Mouse (Mus musculus) gastrocnemius, adult 8-10 months (tissue): Measurements from ENCODE around the gene Gm16440. TPM values are rescaled to one million over a fixed set of nuclear protein-coding genes. Genes with fewer than 3 reads are reported as not detected.
A peak's percentile ranks its signal among the peaks of the same experiment; 100 is the strongest.
"Not testable (repeated sequence)": the region's sequence is repeated elsewhere in the genome, so short reads cannot be mapped to it uniquely, and the experiment has no call there.

Experiments used
- DNase-seq, 2 experiments: peaks; one replicate each; pipeline ENCODE4 v3.0.0; 2022; ENCODE audit warnings: low spot score in 2 of 2
- total RNA-seq, 4 experiments: library from RNA; stranded (reverse); gene quantifications; 2 replicates each; pipeline ENCODE4 v1.2.4; 2022

Gm16440 gene
- total RNA-seq: not detected

GRCm38 (mm10) chr14:6390219-6390618 is at the start of gene Gm16440:
Gene Gm16440 (minus strand): TSS chr14:6390319.
- not testable (repeated sequence) for DNase-seq

DNA sequence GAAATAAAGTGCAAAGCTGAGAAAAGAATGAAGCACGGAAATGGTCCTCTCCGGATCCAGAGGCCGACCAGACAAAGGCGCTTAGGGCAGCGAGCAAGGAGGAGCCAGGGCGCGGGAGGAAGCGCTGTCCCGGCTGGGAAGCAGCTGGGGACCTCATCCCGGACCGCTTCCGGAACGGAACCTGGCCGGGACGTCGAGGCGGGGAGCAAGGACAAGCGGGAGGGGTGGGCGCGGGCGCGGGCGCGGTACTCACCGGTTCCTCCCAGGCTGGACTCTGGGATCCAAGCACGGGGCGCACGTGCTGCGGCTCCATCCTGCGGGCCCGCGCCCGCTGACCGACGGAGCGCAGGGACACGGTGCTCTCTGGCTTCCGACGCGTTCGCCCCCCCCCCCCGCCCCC is 36.6 kb upstream of the Gm16440 start:
- peak in 1 of 2 experiments; percentile 2 for DNase-seq

DNA sequence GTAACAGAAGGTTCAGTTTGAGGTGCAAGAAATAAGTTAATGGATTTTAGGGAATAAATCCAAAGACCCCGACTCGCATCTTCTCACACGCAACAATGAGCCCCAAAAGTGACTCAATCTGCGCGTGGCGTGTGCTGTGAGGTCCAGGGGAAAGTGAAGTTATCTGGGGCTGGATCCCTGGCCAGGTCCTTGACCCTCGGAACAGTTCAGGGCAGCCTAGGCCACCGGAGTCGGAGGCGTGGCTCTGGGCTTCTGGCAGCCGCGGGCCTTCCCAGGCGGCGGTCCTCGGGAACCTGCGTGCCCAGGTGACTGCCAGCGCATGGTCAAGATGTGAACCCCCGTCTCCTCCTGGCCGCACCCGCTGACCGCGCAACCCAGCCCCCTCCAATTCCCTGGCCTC is 36.2 kb upstream of the Gm16440 start:
- peak in 1 of 2 experiments; percentile 1 for DNase-seq

GRCm38 (mm10) chr14:6412382-6412781 is 22.3 kb upstream of the Gm16440 start, which contains the start of gene Gm3591:
Gene Gm3591 (minus strand): TSS chr14:6412482.
- DNase-seq: not testable (repeated sequence)

- DNase-seq: not testable (repeated sequence)
Observed at GRCm38 (mm10) chr14:6343578-6343977, 46.5 kb downstream of the Gm16440 start, which contains the start of gene Gm3618. Gene Gm3618 (minus strand): TSS chr14:6343678.

Other genes starting within 250 kb of the Gm16440 start
- not detected for gene Gm21560, start 171.0 kb downstream of the Gm16440 start, total RNA-seq
- gene Gm3411, start 103.1 kb downstream of the Gm16440 start, total RNA-seq: not detected
- gene Gm21103, start 85.5 kb downstream of the Gm16440 start, total RNA-seq: not detected
- not detected for gene Gm3618, start 46.6 kb downstream of the Gm16440 start, total RNA-seq
- under 1 TPM in 1 of 4 experiments, not detected in 3; 0.19 TPM for gene Gm3591, start 22.2 kb upstream of the Gm16440 start, total RNA-seq
- gene Gm3594, start 54.3 kb upstream of the Gm16440 start, total RNA-seq: not detected
- gene Gm8356, start 147.0 kb upstream of the Gm16440 start, total RNA-seq: not detected
- gene Gm3629, start 200.3 kb upstream of the Gm16440 start, total RNA-seq: under 1 TPM in 2 of 4 experiments, not detected in 2; 0.19 to 0.31 TPM
- gene Gm3460, start 232.1 kb upstream of the Gm16440 start, total RNA-seq: under 1 TPM in 1 of 4 experiments, not detected in 3; 0.62 TPM